Mouse (Mus musculus) adrenal gland, postnatal 4 days (tissue): ENCODE results near the gene Haspin. TPM values are rescaled to one million over a fixed set of nuclear protein-coding genes. Genes with fewer than 3 reads are reported as not detected.

Experiments used
- DNase-seq, 2 experiments: peaks; one replicate each; pipeline ENCODE4 v3.0.0; 2021 to 2022; ENCODE audit warnings: low spot score in 2 of 2, mixed read lengths in 2 of 2
- total RNA-seq, 2 experiments: library from RNA; stranded (reverse); gene quantifications; 2 replicates each; pipeline ENCODE4 v1.2.3; 2021

Haspin gene
- total RNA-seq, 2 experiments from 2014 or later = 4.6 to 5.9 TPM

GRCm38 (mm10) chr11:73090826-73091225 is 47.3 kb downstream of the Haspin start:
- DNase-seq = no peak

- no peak for DNase-seq
Measured at GRCm38 (mm10) chr11:73090283-73090682, 47.8 kb downstream of the Haspin start, which contains the start of gene Itgae. Itgae (plus strand) TSS chr11:73090583.

- DNase-seq = no peak
Measured at GRCm38 (mm10) chr11:73087700-73088480, 50.2 kb downstream of the Haspin start.

Other genes with a start within 250 kb of the Haspin start
- 10 to 100 TPM; 16.6 to 18.3 TPM for gene Atp2a3, start 177.1 kb downstream of the Haspin start, total RNA-seq
- 1 to 10 TPM; 1.3 to 3.2 TPM for gene P2rx1, start 139.2 kb downstream of the Haspin start, total RNA-seq
- 1 to 10 TPM; 2.5 to 2.6 TPM for gene Camkk1, start 119.3 kb downstream of the Haspin start, total RNA-seq
- gene Ncbp3, start 90.5 kb downstream of the Haspin start, total RNA-seq = 10 to 100 TPM; 15.2 to 17.2 TPM
- under 1 TPM; 0.42 to 0.45 TPM for gene Itgae, start 47.7 kb downstream of the Haspin start, total RNA-seq
- gene P2rx5, start 22.1 kb upstream of the Haspin start, total RNA-seq = 1 to 10 TPM; 1.8 to 2.7 TPM
- gene Emc6, start 38.7 kb upstream of the Haspin start, total RNA-seq = 10 to 100 TPM; 60.5 to 72.1 TPM
- 10 to 100 TPM; 74.0 to 82.4 TPM for gene Tax1bp3, start 38.8 kb upstream of the Haspin start, total RNA-seq
- gene Ctns, start 60.7 kb upstream of the Haspin start, total RNA-seq = 10 to 100 TPM; 19.1 to 19.4 TPM
- gene Shpk, start 61.2 kb upstream of the Haspin start, total RNA-seq = 1 to 10 TPM; 6.8 to 9.0 TPM
- gene Trpv1, start 96.0 kb upstream of the Haspin start, total RNA-seq = under 1 TPM; 0.14 to 0.22 TPM
- gene Trpv3, start 129.1 kb upstream of the Haspin start, total RNA-seq = under 1 TPM; 0.08 to 0.17 TPM
- 10 to 100 TPM in 1 of 2 experiments, 1 to 10 TPM in 1; 7.7 to 12.0 TPM for gene Aspa, start 191.3 kb upstream of the Haspin start, total RNA-seq
- not detected for gene Gm49340, start 191.4 kb upstream of the Haspin start, total RNA-seq
- gene Spata22, start 191.4 kb upstream of the Haspin start, total RNA-seq = under 1 TPM; 0.22 to 0.56 TPM
- gene Olfr20, start 212.5 kb upstream of the Haspin start, total RNA-seq = not detected
- gene Olfr376, start 233.0 kb upstream of the Haspin start, total RNA-seq = not detected